Mouse (Mus musculus) monocyte, adult 59 days (primary cell): ENCODE data around the gene Slfn1. TPM values are rescaled to one million over a fixed set of nuclear protein-coding genes. Genes with fewer than 3 reads are reported as not detected.

Source experiments
- total RNA-seq, 2 experiments: library from RNA; stranded (reverse); gene quantifications; one replicate each; pipeline ENCODE4 v1.2.4; 2023

Slfn1 gene
- 10 to 100 TPM; 36.6 to 49.4 TPM for total RNA-seq

DNA sequence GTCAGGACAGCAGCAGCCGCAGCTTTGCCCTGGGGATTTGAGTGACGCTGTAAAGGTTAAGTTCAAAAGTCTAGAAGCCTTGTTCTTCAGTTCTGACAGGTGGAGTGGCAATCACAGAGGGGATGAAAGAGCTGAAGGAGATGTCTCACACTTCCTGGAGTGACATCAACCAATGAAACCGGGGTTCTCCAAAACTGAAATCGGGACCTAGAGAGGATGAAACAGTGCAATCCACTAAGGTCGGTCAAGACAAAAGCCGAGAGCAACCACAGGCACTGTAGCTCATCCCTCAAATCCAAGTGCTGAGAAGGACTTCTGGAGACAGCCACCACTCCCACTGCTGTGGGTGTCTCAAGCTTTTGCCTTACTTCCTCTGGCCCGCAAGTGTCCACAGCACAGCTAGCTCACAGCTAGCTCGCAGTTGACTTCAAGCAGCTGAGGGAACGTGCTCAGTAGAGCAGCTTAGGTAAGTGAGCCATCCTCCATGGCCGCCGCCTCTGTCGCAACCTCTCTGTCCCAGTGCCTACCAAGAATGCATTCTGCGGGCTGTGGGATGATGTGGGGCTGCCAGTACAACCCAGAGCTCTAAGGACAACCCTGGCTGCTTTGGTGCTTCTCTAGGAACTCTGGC, at the start of gene Slfn1:
Slfn1 (plus strand) TSS at position 253 of the 631 bp plus-strand sequence.

Other genes starting within 250 kb of the Slfn1 start
- gene Rffl, start 245.6 kb upstream of the Slfn1 start, total RNA-seq = 10 to 100 TPM; 23.6 to 28.6 TPM
- gene Rad51d, start 226.2 kb upstream of the Slfn1 start, total RNA-seq = 10 to 100 TPM; 10.4 to 12.5 TPM
- not detected for gene Fndc8, start 224.7 kb upstream of the Slfn1 start, total RNA-seq
- gene Nle1, start 208.4 kb upstream of the Slfn1 start, total RNA-seq = 10 to 100 TPM; 18.0 to 21.9 TPM
- not detected for gene Unc45b, start 206.3 kb upstream of the Slfn1 start, total RNA-seq
- gene Slfn5, start 165.5 kb upstream of the Slfn1 start, total RNA-seq = 100 to 1,000 TPM; 129 to 144 TPM
- 10 to 100 TPM; 19.5 to 25.4 TPM for gene Slfn9, start 125.0 kb upstream of the Slfn1 start, total RNA-seq
- 10 to 100 TPM; 36.2 to 41.8 TPM for gene Slfn8, start 96.0 kb upstream of the Slfn1 start, total RNA-seq
- 100 to 1,000 TPM; 246 to 268 TPM for gene Slfn2, start 51.7 kb upstream of the Slfn1 start, total RNA-seq
- 10 to 100 TPM; 13.0 to 17.7 TPM for gene Slfn4, start 58.3 kb downstream of the Slfn1 start, total RNA-seq
- gene Slfn3, start 74.5 kb downstream of the Slfn1 start, total RNA-seq = 1 to 10 TPM; 5.0 to 6.3 TPM
- not detected for gene Slfn14, start 169.9 kb downstream of the Slfn1 start, total RNA-seq
- gene Ap2b1, start 182.2 kb downstream of the Slfn1 start, total RNA-seq = 100 to 1,000 TPM in 1 of 2 experiments, 10 to 100 TPM in 1; 99.8 to 102 TPM
- gene Pex12, start 185.7 kb downstream of the Slfn1 start, total RNA-seq = 10 to 100 TPM in 1 of 2 experiments, 1 to 10 TPM in 1; 7.6 to 15.7 TPM